Mouse (Mus musculus): ENCODE measurements around the gene Mal.

Mal gene

DNA sequence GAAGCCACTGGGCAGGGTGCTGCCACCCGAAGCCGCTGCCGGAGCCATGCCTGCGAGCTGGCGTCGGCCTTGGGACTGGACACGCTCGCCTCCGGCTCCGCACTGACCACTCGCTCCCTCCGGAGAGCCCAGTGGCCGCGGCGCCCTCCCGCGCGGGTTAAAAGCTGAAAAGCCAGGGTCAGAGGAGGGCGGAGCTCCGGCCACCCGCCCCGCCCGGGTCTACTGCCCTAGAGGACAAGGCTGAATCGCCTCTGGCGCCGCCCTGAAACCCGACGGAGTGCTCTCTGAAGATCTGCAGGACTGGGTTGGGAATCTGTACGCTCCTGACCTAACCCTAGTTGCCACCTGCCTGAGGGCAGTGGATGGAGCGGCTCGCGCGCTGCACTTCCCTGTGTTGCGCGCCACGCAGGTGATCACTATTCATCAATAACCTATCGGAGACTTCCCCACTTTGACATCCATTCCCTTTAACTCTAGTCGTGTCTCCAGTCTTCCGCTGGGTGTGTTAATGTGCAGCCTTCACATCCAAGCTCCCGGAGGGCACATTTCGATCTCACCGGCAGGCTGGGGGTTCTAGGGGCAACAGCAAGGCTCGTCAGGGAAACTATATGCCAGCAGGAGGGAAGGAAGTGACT is at the start of gene Mal:
TSS of gene Mal (minus strand) at position 610 of the 635 bp plus-strand sequence.
- in situ Hi-C loops (cut with MboI, MseI): loop anchor here (5.0 kb wide), 1 partner anchor 46 kb away; no protein-coding TSS in a partner anchor

DNA sequence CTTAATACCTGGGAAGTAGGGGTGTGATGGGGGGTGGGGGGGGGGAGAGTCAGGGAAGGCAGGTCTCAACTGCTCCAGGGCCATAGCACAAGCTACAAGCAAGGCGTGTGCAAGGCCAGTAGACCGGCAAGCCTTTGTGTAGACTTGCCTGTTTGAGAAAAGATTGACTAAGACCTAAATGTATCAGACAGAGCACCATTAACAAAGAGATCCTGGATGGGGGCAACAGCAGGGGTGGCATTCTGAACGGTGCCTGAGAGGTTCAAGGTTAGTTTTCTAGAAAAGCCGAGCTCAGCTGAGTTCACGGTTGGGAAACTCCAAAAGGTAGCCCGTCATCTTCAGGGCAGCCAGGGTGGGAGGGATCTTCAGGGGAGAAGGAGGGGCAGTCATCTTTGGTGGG is 48.8 kb upstream of the Mal start:
- in situ Hi-C loops (cut with MboI, MseI): no loop called here

DNA sequence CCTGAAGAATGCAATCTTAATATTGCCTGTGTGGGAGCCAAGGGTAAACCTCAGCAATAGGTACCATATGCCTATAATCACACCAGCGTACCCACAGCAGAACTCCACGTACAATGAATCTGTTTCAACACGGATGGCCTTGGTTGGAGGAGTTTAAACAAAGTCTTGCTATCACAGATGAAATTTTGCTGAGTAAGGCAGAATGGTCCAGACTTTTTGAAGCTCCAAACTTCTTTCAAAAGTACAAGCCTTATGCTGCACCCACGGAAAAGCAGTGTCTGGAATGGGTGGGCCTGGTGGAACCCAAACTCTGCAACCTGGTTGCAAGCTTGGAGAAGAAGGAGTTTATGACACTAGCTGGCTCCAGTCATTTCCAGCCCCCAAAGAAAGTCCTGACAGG is 32.7 kb upstream of the Mal start:
- in situ Hi-C loops (cut with MboI, MseI): no loop called here

DNA sequence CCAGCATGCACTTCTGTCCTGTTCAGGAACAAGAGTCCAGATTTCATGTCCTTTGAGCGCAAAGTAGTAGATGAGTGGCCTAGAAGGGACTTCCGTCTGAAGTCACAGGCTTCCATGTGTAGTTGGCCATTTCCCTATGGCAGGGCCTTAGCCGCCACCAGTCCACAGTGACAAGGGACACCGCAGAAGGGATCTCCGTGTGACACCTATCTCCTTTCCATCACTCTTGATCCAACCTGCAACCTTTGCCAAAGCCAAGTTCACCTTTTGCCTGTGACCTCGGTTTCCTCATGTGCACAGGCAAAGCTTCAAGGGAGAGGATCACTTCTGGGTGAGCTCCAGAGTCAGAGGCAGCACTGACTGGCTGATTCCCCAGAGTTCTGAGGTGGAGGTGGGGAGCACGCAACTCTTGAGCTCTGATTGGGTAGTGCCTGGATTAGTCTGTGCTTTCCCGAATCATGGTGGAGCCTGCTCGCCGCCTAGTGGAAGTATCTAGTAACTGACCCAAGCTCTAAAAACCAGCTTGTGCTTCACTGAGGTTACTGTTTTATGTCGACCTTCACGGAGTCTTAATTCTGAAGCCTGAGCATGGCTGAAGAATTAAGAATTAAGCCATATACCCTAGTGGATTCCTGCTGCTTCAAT is 27.3 kb upstream of the Mal start:
- in situ Hi-C loops (cut with MboI, MseI): no loop called here

DNA sequence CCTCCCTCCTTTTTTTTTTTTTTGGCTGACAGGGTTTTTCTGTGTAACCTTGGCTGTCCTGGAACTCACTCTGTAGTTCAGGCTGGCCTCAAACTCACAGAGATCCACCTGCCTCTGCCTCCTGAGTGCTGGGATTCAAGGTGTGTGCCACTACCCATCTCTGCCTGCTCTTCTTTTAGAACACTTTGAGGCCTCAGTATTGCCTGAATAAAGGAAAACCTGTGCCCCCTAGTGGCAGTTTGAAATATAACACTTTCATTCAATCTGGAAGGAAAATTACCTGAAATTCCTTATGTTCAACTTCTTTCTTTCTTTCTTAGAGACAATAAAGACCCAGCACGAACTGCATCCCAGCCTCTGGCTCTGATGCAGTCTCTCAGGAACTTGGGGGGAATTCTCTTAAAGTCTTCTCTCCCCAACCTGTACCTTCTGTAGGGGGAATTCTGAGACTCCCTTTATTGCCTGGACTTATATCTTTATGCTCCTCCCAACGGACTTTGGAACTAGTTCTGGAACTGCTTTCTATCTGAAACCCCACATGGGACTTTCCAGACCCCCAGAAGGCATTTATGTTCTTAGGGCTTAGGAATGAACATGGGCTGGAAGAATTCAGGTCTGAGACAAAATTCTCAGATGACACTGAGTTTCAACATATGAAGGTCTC is 11.5 kb upstream of the Mal start:
- in situ Hi-C loops (cut with MboI, MseI): no loop called here

DNA sequence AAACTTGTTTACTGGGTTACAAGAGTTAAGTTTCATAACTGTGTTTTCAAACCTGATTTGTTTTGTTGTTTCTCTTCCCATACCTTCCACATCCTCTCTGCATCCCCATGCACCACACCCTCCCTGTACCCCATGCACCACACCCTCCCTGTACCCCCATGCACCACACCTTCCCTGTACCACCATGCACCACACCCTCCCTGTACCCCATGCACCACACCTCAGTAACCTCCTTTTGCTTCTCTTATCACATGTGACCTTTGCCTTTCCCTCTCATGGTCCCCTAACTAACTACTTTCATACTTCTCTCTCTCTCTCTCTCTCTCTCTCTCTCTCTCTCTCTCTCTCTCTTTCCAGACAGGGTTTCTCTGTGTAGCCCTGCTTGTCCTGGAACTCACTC is 10.5 kb upstream of the Mal start:
- in situ Hi-C loops (cut with MboI, MseI): no loop called here

DNA sequence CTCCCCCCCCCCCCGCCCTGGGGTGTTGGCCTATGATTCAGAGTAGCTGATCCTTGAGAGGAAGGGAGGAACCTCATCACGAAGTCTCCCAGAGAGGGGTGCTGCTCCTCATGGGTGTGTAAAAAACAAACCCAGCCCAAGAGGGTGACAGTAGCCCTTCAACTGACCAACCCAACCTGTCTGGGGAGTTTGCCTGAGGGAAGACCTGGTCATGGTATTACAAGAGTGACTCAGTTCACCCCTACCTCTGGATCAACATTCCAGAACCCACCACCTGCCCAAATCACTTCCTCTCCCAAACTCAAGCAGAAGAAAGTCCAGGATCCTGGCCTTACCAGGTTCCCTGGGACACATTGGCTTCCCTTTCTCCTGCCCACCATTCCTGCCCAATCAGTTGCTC is 6.2 kb upstream of the Mal start:
- in situ Hi-C loops (cut with MboI, MseI): no loop called here

DNA sequence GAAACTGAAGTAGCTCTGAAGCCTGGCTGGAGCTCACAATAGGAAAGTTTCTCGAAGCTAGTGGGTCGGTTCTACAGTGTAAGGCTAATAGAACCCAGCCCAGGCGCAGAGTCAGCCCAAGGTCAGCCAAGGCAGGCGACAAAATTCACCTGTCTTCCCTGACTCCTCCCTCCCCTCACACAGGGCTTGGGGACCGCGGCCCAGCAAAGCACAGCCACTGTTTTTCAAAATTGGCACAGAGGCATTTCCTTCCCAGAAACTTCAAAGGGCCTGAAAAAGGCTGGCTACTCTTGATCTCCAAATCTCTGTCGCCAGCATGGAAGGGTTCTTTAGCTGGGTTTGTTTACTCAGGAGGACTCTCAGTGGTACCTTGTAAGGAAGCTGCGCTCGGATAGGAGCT is 1.1 kb downstream of the Mal start:
- in situ Hi-C loops (cut with MboI, MseI): loop anchor here (5.0 kb wide), 1 partner anchor 47 kb away; no protein-coding TSS in a partner anchor

DNA sequence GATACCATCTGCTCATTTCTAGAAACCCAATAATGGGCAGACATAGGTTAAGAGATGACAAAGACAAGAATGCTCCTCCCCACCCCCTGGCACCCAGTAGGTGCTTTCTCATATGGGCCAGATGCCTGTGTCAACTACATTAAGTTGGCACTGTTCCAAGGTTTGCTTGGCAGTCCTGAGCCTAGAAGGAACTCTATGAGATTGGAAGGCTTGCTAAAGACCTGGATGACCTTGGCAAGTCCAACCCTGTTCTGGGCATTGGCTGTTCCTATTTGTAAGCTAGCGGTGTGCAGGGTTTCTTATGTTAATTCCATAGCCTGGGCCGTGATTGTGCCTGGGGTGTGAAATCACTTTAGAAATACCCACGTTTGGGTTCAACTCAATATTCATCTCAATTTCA is 1.7 kb downstream of the Mal start:
- in situ Hi-C loops (cut with MboI, MseI): loop anchor here (5.0 kb wide), 1 partner anchor 48 kb away; no protein-coding TSS in a partner anchor

DNA sequence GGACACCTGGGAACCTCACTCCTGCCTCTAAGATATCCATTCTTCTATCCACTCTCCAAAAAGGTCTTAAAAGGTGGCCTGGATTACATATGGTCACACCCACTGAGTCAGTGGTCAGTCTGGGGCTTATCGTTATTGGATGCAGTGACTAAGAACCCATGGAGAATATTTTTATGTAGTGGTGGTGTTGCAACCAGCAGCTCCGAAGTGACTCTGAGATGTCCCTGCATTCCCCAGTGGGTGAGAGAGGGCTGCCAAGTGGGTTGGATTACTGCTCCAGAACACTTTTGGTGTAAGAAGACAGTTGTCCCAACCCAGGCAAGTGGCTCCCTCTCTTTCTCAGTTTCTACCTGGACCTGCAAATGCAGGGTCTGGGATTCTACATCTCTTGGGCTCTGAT is 3.7 kb downstream of the Mal start:
- in situ Hi-C loops (cut with MboI, MseI): no loop called here

DNA sequence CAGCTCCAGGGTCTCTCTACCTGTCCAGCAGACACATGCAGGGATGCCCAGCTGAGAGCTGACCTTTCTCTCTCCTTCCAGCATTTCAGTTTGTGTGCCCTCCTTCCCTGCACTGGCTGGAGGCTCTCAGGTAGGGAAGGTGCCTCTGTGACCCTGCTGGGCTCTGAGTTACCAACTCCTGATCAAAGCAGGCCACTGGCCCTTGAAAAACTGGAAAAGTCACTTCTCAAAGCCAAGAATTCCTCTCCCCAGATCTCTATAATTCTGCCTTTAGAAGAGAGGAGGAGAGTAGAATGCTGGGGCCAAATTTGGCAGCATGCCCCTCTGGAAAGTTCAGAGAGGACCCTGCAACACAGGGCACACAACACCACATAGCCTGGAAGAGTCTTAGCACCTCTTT is 4.2 kb downstream of the Mal start:
- in situ Hi-C loops (cut with MboI, MseI): no loop called here

DNA sequence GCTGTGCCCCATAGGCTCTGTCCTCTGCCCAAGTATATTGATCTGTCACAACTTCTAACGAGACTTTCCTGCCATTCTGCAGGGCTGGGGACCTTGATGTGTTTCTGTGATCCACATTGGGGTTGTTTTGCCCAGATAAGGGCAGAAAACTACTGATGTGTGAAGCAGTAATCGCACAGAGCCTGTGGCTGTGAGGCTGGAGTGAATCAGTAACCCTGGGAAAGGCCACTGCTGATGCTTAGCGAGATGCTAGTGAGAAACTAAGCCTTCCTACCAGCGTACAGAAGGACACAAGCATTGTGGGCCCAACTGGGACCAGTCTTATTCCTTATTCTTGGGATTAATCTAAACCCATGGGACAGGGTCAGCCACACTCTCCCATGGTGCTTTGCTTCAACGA is 4.9 kb downstream of the Mal start:
- in situ Hi-C loops (cut with MboI, MseI): no loop called here

DNA sequence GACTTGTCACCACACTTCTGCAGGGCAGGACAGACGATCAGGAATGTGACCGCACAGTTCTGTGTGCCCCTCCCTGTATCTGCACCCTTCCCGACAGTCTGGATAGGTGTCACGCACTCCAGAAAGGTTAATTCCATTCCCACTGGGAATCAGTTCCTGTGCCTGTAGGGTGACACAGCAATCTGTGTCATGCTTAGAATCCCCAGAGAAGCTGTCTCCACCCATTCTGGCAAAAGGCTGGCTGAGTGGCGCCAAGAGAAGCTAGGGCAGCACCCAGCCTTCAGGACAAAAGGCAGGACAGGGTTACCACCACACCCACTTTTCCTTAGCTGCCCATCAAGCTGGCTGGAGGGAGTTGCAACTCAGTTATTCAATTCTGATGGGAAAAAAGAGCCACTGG is 6.6 kb downstream of the Mal start:
- in situ Hi-C loops (cut with MboI, MseI): loop anchor here (10.0 kb wide), 1 partner anchor 1145 kb away; no protein-coding TSS in a partner anchor

DNA sequence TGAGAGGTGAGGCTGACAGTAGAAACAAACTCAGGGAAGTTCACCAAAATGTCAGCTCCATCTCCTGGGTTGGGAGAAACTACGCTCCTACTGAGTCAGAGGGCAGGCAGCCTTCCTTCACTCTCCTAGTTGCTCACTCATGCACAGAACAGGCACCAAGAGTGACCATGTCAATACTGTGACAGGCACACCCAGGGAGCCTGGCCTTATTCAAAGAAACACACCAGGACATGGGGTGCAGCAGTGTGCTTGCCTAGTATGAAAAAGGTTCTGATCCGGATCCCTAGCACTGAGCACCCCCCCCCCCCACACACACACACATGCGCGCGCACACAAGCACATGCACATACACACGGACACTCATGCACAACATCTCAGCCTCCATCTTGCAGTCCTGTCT is 8.3 kb downstream of the Mal start:
- in situ Hi-C loops (cut with MboI, MseI): loop anchor here (10.0 kb wide), 1 partner anchor 1147 kb away; no protein-coding TSS in a partner anchor

DNA sequence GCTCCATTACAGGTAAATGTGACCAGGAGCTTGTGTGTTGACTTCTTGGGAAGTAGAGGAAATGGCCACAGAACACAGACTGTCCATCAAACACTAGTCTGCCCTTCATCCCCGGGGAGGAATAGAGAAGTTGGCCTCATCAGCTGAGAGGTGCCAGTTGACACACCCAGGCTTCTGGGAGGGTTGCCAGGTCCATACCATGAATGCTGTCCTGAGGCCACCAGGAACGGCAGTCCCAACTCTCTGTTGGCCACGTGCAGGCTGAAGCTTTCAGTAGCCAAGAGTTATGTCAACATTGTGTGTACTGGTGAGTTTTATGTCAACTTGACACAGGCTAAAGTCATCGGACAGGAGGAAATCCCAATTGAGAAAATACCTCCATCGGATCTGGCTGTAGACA is 9.6 kb downstream of the Mal start:
- in situ Hi-C loops (cut with MboI, MseI): loop anchor here (10.0 kb wide), 1 partner anchor 1148 kb away; no protein-coding TSS in a partner anchor

DNA sequence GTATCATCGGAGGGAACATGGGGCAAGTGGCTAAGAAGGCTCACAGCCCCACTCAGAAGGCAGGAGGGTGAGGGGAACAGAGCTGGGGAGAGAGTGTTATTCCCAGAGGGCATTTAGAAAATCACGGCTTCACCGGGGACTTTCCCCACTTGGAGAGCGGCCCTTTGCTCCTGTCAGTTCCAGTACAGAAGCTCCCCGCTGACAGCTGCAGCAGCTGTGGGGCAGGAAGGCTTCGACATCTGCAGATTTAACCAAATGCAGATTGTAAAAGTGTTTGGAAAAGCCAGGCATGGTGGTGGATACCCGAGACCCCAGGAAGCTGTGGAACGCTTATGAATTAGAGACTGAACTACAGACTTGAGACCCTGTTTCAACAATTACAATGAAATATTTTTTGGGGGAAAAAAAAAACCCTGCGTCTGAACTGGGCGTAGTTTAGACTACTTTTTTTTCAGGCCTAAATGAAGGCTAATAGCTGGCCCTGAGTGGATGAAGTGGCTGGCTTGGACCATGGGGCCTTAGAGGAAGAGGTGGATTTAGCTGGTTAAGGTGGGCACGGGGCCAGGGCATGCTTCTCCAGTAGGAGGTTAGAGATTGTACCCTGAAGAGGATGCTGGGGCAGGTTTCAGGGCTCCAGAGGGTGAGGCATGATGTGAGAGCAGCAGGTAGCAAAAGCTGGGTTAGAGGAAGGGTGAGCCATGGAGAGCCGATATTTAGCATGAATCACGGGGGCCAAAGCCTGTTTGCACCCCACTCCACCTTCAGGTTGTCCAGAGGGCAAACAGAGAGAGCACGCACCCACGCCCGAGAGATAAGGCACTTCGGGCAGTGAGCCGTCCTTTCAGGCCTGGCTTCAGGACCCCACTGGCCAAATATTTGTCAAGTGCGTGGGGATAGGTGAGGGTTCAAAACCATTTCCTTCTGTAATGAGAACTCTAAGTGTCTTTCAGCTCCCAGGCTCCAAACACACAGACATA is 12.5 kb downstream of the Mal start:
- in situ Hi-C loops (cut with MboI, MseI): loop anchor here (10.0 kb wide), 1 partner anchor 1151 kb away; no protein-coding TSS in a partner anchor

DNA sequence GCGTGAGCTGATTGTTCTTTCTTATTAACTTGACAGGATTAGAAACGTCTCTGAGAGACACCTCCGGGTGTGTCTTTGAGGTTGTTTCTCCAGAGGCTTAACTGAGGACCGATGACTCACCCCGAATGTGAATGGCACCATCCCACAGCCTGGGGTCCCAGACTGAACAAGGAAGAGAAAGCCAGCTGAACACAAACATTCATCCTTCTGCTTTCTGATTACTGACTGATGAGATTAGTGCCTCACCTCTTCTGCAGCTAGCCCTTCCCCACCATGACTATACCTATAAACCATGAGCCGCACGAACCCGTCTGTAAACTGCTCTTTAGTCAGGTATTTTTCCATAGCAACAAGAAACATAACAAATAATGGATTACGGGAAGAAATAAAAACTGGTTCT is 17.5 kb downstream of the Mal start:
- in situ Hi-C loops (cut with MboI, MseI): no loop called here

DNA sequence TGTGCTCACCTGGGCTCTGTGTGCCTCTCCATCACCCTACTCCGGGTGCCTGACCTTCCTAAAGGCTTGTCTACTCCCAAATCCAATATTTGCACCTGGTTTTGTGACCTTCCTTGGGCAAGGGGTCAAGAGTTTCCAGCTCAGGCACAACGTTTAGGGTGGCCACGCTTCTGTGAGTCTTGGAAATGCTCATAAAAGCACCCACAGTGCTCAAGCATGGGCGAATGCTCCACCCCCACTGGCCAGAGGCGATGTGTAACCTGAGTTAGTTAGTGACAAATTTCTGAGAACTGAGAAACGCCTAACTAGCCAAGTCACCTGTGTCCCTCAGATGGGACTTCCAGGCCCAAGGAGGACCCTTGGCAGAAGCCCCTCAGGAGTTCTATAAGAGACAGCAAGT is 20.9 kb downstream of the Mal start:
- in situ Hi-C loops (cut with MboI, MseI): no loop called here

DNA sequence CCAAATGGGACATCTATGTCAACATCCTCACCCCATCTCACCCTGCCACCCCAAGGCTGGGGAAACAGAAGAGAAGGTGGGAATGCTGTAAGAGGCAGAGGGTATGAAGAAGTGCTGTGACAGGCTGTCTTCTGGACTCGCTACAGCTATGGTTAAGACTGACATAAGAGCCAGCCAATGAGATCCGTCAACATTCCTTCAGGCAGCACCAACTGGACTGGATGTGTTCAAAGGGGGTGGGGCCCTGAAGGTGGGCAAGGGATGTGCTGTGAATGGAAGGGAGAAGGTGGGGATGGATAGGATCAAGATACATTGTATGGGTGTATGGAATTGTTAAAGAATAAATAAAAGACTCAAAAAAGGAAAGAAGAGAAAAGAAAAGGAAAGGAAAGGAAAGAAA is 23.9 kb downstream of the Mal start:
- in situ Hi-C loops (cut with MboI, MseI): no loop called here

DNA sequence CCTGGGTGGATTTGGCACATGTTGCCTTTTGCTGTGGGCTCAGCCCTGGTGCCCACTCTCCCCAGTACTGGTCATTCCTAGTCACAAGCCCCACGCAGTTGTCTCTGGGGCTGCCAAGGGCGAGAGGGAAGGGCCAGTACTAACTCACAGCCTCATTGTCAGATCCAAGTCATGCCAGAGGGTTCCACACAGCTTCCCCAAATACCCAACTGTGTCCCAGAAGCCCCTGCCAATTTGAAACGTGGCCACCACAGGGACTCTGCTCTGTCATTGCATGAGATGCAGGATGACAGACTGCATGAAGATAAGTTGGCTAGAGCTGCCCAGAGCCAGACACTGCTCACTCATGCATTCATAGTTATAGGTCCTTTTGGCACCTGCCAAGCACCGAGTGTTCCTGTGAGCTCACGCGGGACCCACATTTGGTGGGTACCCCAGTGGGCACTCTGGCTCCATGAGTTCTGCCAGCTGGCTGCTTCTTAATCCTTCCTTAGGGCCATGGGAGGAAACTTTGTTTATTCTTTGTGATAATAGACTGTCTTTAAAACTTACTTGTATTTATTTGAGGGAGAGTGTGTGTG is 28.4 kb downstream of the Mal start:
- in situ Hi-C loops (cut with MboI, MseI): no loop called here

DNA sequence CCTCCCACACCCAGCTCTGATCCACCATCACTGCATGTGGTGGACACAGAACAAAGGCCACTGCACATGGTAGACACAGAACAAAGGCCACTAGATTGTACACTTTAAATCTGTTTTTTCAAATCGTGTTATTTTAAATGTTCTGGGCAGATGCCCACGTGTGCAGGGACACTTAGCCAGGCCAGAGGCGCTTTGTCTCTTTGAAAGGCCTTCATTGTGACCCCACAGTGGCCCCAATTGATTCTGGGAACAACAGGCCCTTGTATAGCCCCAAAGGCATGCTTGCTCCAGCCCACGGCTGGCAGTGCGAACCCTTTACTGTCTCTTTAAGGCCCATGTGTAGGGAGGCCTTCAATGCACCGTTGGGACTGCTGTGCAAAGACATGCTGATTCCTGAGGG is 29.1 kb downstream of the Mal start:
- in situ Hi-C loops (cut with MboI, MseI): no loop called here
